Mouse (Mus musculus): ENCODE results near the gene Alg3. TPM values are rescaled to one million over a fixed set of nuclear protein-coding genes. Genes with fewer than 3 reads are reported as not detected.

Alg3 gene
- polyA plus RNA-seq, 2 experiments from 2014 or later = 31.9 to 41.6 TPM

GRCm38 (mm10) chr16:20604705-20605104 lies 6.8 kb downstream of the Alg3 start:
- no peak for ATAC-seq

GRCm38 (mm10) chr16:20600511-20600910 lies 11.0 kb downstream of the Alg3 start:
- no peak for ATAC-seq

DNA sequence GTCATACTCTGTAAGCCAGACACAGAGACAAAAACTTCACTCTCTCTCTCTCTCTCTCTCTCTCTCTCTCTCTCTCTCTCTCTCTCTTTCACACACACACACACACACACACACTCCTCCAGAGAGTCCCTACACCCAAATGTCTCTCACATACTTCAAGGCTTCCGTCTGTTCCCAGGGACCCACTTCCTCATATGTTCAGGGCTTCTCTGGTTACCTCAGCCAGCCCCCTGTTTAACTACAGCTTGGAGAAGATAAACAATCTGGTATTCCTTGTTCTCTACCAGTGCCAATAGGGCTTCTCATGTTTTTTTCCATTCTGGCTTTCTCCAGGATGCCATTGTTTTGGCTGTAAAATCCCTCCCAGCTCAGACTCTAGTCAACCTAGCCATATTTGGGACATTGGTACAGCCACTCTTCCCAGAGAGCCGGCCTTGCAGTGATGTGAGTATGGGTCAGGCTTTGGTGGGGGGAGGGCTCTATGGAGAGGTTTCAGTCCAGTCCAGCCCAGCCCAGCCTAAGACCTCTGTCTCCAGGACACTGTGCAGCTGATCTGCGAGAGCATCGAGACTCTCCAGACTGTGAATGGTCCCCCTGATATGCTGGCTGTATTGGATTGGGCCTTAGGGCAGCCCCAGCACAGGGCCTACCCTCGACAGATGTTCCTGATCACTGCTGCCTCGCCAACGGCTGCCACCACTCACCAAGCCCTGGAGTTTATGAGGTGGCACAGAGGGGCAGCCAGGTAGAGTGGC lies 14.7 kb downstream of the Alg3 start:
- no peak for ATAC-seq

DNA sequence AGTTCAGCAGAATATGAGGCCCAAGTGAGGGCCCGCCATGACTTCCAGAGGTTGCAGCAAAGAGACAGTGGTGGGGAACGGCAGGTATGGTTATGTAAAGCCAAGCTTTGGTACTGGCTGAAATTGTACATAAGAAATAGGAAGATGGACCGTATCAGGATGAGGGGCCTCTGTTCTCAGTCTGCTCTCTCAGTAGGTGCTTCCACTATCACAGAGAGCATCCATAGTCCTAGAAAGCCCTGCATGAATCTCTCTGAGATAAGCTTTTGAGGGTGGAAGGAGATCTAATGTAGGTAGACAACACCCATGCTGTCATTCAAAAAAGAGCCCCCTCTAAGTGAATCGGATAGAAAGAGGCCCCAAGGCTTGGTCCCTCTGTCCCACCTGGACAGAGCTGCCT lies 15.8 kb downstream of the Alg3 start:
- no peak for ATAC-seq

DNA sequence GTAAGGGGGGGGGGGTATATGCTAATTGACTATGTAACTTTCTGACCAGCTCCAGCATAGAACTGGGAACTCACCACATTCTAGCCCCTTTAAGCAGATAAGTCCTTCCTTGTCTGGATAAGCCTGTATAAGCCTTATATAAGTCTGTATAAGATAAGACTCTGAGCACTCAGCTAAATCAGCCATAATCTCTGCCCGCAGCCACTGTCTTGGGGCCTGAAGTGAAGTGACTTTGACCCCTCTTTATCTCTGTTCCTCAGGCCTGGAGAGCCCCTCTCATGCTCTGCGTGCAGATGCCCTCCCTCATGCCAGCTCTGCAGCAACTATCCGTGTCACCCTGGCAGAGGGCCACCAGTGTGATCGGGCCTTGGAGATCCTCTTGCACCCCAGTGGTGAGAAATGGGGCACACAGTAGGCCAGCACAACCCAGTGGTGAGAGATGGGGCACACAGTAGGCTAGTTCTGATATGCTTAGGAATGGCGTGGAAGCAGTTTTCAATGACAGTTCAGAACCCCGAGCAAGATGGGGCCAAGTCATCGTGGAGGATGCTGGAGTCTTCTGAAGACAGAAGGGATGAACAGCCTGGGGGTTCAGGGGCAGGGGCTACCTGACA lies 16.4 kb downstream of the Alg3 start:
- no peak for ATAC-seq

- no peak for ATAC-seq
These were observed 20.3 kb downstream of the Alg3 start for GRCm38 (mm10) chr16:20591076-20591705.

DNA sequence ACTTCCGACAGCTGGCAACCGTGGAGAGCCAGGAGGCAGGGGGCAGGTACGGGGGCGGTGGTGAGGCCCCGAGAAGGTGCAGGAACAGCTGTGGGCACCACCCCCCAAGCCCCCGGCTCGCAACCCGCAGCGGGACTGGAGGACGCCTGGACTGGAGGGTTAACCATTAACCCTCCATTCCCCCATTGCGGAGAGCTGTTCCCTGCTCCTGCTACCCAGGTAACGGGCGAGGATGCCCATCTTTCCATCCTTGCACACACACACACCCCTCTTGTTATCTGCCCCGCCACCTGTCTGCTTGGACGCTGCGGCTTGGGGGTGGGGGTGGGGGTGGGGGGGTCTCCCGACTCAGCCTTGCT lies 20.9 kb downstream of the Alg3 start:
- no peak for ATAC-seq

DNA sequence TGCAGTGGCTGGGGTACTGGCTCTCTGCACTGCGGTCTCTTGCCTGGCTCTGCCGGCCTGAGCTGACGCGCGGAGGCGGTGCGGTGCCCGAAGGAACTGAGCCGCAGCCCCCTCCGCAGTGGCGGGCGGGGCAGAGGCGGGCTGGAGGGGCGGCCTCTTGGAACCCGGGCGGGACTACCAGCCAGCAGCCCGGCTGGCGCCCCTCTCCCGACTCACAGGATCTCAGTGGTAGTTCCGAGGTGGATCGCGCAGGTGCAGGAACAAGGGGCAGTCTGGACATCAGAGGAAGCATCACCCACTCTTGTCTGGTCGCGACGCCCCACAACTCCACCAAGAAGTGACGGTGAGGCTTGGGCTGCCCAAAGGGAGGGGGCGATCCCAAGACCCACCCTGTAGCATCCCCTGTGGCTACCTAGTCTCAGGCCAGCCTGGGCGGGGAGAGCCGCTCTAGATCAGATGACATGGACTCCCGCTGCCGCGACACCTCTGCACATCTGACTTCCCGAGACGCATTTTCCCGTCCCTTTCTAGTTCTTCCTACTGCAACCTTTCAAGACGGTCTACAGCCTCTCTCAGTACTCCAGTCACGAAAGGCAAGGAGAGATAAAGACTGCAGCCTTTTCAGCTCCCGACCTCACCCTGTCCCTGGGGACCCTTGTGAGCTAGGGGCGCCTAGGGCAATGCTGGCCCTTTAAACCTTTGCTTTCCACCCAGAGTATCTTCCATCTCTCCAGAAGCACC lies 21.4 kb downstream of the Alg3 start:
- no peak for ATAC-seq

- ATAC-seq = no peak
These were observed 22.1 kb downstream of the Alg3 start, which contains the start of gene Vwa5b2 for GRCm38 (mm10) chr16:20589366-20589938. Gene Vwa5b2 (plus strand): TSS chr16:20589471.

DNA sequence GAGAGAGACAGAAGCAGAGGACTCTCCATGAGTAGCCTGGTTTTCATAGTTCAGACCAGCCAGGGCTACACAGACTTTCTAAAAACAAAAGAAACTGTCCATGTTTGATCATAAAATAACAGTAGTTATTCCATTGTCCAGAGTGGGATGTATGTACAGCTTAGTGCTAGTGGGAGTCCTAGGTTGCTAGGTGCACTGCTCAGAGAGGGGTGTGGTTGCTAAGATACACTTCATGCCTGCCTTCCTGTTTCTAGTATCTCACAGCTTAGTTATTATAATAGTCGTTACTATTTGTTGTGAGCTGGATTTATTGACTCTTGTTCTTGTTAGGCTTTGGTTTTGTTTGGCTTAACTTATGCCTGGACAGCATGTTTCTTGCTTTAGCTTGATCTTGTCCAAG lies 46.5 kb downstream of the Alg3 start:
- ATAC-seq = no peak

DNA sequence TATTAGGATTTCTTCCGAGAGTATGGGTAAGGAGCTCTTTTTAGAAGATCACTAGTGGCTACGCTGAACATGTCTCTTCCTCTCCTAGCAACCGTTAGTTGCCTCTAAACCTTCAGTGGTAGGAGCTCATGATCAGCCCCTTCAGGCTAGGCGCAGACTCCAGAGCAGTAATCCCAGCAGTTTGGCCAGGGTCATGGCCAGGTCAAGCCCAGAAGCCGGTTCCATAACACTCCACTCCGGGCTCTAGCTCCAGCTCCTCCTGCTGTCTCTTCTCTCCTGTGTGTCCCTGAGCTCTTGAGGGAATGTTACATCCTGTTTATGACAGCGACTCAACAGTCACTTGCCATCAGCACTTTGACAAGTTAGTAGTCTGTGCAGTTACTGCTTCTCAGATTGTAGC lies 54.2 kb downstream of the Alg3 start:
- ATAC-seq = no peak

Other genes starting within 250 kb of the Alg3 start
- gene Abcc5, start 185.3 kb downstream of the Alg3 start, polyA plus RNA-seq (2017; shearing (Covaris generic)) = 10 to 100 TPM; 36.6 to 41.9 TPM
- gene Eif2b5, start 112.9 kb downstream of the Alg3 start, polyA plus RNA-seq (2017; shearing (Covaris generic)) = 10 to 100 TPM; 12.0 to 16.3 TPM
- gene Dvl3, start 94.8 kb downstream of the Alg3 start, polyA plus RNA-seq (2017; shearing (Covaris generic)) = 10 to 100 TPM; 14.7 to 17.8 TPM
- 100 to 1,000 TPM; 452 to 618 TPM for gene Ap2m1, start 76.3 kb downstream of the Alg3 start, polyA plus RNA-seq (2017; shearing (Covaris generic))
- gene Abcf3, start 63.2 kb downstream of the Alg3 start, polyA plus RNA-seq (2017; shearing (Covaris generic)) = 10 to 100 TPM; 74.2 to 95.0 TPM
- under 1 TPM in 1 of 2 experiments, not detected in 1; 0.16 TPM for gene Vwa5b2, start 22.3 kb downstream of the Alg3 start, polyA plus RNA-seq (2017; shearing (Covaris generic))
- gene Eef1akmt4, start 142 bp downstream of the Alg3 start, polyA plus RNA-seq (2017; shearing (Covaris generic)) = 10 to 100 TPM; 18.8 to 21.6 TPM
- not detected for gene Gm49333, start 125 bp downstream of the Alg3 start, polyA plus RNA-seq (2017; shearing (Covaris generic))
- gene Camk2n2, start 9.6 kb upstream of the Alg3 start, polyA plus RNA-seq (2017; shearing (Covaris generic)) = not detected
- gene Ece2, start 18.1 kb upstream of the Alg3 start, polyA plus RNA-seq (2017; shearing (Covaris generic)) = not detected
- 100 to 1,000 TPM; 179 to 222 TPM for gene Psmd2, start 39.9 kb upstream of the Alg3 start, polyA plus RNA-seq (2017; shearing (Covaris generic))
- gene Eif4g1, start 56.6 kb upstream of the Alg3 start, polyA plus RNA-seq (2017; shearing (Covaris generic)) = 10 to 100 TPM; 56.0 to 66.6 TPM
- under 1 TPM; 0.34 to 0.59 TPM for gene Fam131a, start 81.5 kb upstream of the Alg3 start, polyA plus RNA-seq (2017; shearing (Covaris generic))
- 10 to 100 TPM; 59.3 to 62.4 TPM for gene Polr2h, start 105.9 kb upstream of the Alg3 start, polyA plus RNA-seq (2017; shearing (Covaris generic))
- 1 to 10 TPM; 1.4 to 1.7 TPM for gene Clcn2, start 106.0 kb upstream of the Alg3 start, polyA plus RNA-seq (2017; shearing (Covaris generic))
- gene Chrd, start 121.4 kb upstream of the Alg3 start, polyA plus RNA-seq (2017; shearing (Covaris generic)) = not detected
- gene Thpo, start 122.8 kb upstream of the Alg3 start, polyA plus RNA-seq (2017; shearing (Covaris generic)) = not detected

All from CD4-positive, CD25-positive, alpha-beta regulatory T cell, adult 4 months (primary cell).